Mouse (Mus musculus) liver, embryonic 14.5 days (tissue): ENCODE measurements at regions not wholly inside any gene's neighbourhood (a gene's known extent, or its start where the extent isn't known, plus 50 kb on each side); places are given as distances from the start of the nearest gene placed in this dataset.

ENCODE experiments used
- CTCF ChIP-seq: IDR thresholded peaks from 2 replicates; pipeline ENCODE4 v1.5.1; 2016; ENCODE audit warnings: antibody characterized with exemption, low read depth, control low read depth
- EP300 ChIP-seq: IDR thresholded peaks from 2 replicates; pipeline ENCODE4 v1.6.1; 2016; ENCODE audit warnings: antibody characterized with exemption, low read depth

GRCm38 (mm10) chr12:118659240-118660120, 186.6 kb upstream of the Sp8 start:
- no peak for TF ChIP-seq CTCF
- TF ChIP-seq EP300: no peak
